Mouse (Mus musculus) megakaryocyte-erythroid progenitor cell, adult 5 weeks (primary cell): ENCODE results near the gene Spaar. TPM values are rescaled to one million over a fixed set of nuclear protein-coding genes. Genes with fewer than 3 reads are reported as not detected.

Experiments used
- polyA plus RNA-seq: library from polyadenylated mRNA; stranded (reverse); fragments of >175 nt; gene quantifications from 2 replicates; pipeline ENCODE4 v1.2.3, GENCODE M21; 2012

Spaar gene
- 0.03 TPM in 1 of 2 replicates, not detected in the other for polyA plus RNA-seq

GRCm38 (mm10) chr4:43729794-43730550 is at the start of gene Spaar:
Gene Spaar, plus strand, starts transcription at chr4:43730034.

GRCm38 (mm10) chr4:43700707-43701106 is 29.1 kb upstream of the Spaar start, which contains the start of gene Olfr70:
Gene Olfr70, minus strand, starts transcription at chr4:43700807.

GRCm38 (mm10) chr4:43709869-43710268 is 20.0 kb upstream of the Spaar start, which contains the start of gene Olfr71:
Gene Olfr71, minus strand, starts transcription at chr4:43710255.

GRCm38 (mm10) chr4:43726995-43727394 is 2.8 kb upstream of the Spaar start, which contains the start of gene Hrct1:
Gene Hrct1, plus strand, starts transcription at chr4:43727188.

GRCm38 (mm10) chr4:43770909-43771308 is 41.1 kb downstream of the Spaar start, which contains the start of gene Olfr159:
Gene Olfr159, minus strand, starts transcription at chr4:43771009.

Other genes with a start within 250 kb of the Spaar start
- gene Sit1, start 246.3 kb upstream of the Spaar start, polyA plus RNA-seq = 0.63 and 1.5 TPM in 2 replicates
- gene Ccdc107, start 237.1 kb upstream of the Spaar start, polyA plus RNA-seq = 89.2 and 116 TPM in 2 replicates
- 24.6 and 38.5 TPM in 2 replicates for gene Arhgef39, start 230.3 kb upstream of the Spaar start, polyA plus RNA-seq
- 6.6 and 7.2 TPM in 2 replicates for gene Car9, start 223.1 kb upstream of the Spaar start, polyA plus RNA-seq
- gene Tpm2, start 206.3 kb upstream of the Spaar start, polyA plus RNA-seq = 4.0 and 10.1 TPM in 2 replicates
- gene Creb3, start 167.7 kb upstream of the Spaar start, polyA plus RNA-seq = 2.3 and 3.2 TPM in 2 replicates
- 173 and 201 TPM in 2 replicates for gene Tln1, start 167.3 kb upstream of the Spaar start, polyA plus RNA-seq
- gene Rgp1, start 151.3 kb upstream of the Spaar start, polyA plus RNA-seq = 59.2 and 71.3 TPM in 2 replicates
- gene Gba2, start 151.2 kb upstream of the Spaar start, polyA plus RNA-seq = 11.5 and 13.7 TPM in 2 replicates
- not detected in 2 replicates for gene Msmp, start 145.5 kb upstream of the Spaar start, polyA plus RNA-seq
- 2.0 and 2.3 TPM in 2 replicates for gene Npr2, start 98.1 kb upstream of the Spaar start, polyA plus RNA-seq
- 0.26 and 0.36 TPM in 2 replicates for gene Spag8, start 76.4 kb upstream of the Spaar start, polyA plus RNA-seq
- 44.6 and 61.0 TPM in 2 replicates for gene Hint2, start 73.6 kb upstream of the Spaar start, polyA plus RNA-seq
- gene Tmem8b, start 61.1 kb upstream of the Spaar start, polyA plus RNA-seq = 4.2 and 6.7 TPM in 2 replicates
- gene Fam221b, start 60.9 kb upstream of the Spaar start, polyA plus RNA-seq = 0.07 and 0.22 TPM in 2 replicates
- not detected in 2 replicates for gene Olfr70, start 29.2 kb upstream of the Spaar start, polyA plus RNA-seq
- not detected in 2 replicates for gene Olfr71, start 19.8 kb upstream of the Spaar start, polyA plus RNA-seq
- gene Hrct1, start 2.8 kb upstream of the Spaar start, polyA plus RNA-seq = not detected in 2 replicates
- gene Olfr159, start 41.0 kb downstream of the Spaar start, polyA plus RNA-seq = not detected in 2 replicates
- gene Olfr156, start 93.9 kb downstream of the Spaar start, polyA plus RNA-seq = not detected in 2 replicates
- gene Olfr157, start 110.2 kb downstream of the Spaar start, polyA plus RNA-seq = not detected in 2 replicates
- gene Olfr155, start 121.5 kb downstream of the Spaar start, polyA plus RNA-seq = not detected in 2 replicates
- gene Reck, start 145.5 kb downstream of the Spaar start, polyA plus RNA-seq = 0.53 and 1.00 TPM in 2 replicates
- 12.7 and 16.1 TPM in 2 replicates for gene Glipr2, start 227.4 kb downstream of the Spaar start, polyA plus RNA-seq